Mouse (Mus musculus) cerebellum, adult 2 months (tissue): Measurements from ENCODE around the gene Dagla.

ENCODE experiments used
- CTCF ChIP-seq: fragments of 200-500 bp; IDR thresholded peaks from 2 replicates; pipeline ENCODE4 v1.5.1; 2011; ENCODE audit warnings: low read depth, mild to moderate bottlenecking, control low read depth, low read length, moderate library complexity, borderline replicate concordance; ENCODE audit not compliant: insufficient read depth
- POLR2A ChIP-seq: fragments of 200-500 bp; IDR thresholded peaks from 2 replicates; pipeline ENCODE4 v1.6.1; 2011; ENCODE audit warnings: low read length, control low read depth, borderline replicate concordance; ENCODE audit not compliant: insufficient read depth

- TF ChIP-seq POLR2A = no peak
- no peak for TF ChIP-seq CTCF
Measured at GRCm38 (mm10) chr19:10235784-10236565, 68.7 kb downstream of the Dagla start.
